Mouse (Mus musculus) CH12F3 (cell line): ENCODE data around the gene Ezh1.

Source experiments
- in situ Hi-C: fragments of 300-500 bp; cut with MboI; formaldehyde crosslinking; loops from 2 replicates; pipeline ENCODE4 v1.14.3; 2020; ENCODE audit warnings: low sequenced_read_pairs

Gene Ezh1

DNA sequence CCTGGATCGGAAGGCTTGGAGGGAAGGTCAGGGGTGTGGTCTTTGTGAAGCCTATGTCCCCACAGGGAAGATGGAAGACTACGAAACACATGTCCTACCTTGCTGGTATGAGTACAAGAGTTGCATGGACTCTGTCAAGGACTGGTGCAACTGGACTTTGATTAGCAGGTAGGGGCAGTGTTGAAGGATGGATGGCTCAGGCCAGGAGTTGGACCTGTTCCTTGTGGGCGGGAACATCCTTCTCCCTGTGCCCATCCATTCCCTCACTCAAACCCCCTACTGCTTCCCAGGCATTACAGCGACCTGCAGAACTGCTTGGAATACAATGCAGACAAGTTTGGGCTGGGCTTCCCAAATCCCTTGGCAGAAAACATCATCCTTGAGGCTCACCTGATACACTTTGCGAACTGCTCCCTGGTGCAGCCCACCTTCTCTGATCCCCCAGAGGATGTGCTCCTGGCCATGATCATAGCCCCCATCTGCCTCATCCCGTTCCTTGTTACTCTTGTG, 21.3 kb upstream of the Ezh1 start:
- in situ Hi-C loops: no loop called here

GRCm38 (mm10) chr11:101246702-101247012, 20.4 kb upstream of the Ezh1 start:
- in situ Hi-C loops: no loop called here

DNA sequence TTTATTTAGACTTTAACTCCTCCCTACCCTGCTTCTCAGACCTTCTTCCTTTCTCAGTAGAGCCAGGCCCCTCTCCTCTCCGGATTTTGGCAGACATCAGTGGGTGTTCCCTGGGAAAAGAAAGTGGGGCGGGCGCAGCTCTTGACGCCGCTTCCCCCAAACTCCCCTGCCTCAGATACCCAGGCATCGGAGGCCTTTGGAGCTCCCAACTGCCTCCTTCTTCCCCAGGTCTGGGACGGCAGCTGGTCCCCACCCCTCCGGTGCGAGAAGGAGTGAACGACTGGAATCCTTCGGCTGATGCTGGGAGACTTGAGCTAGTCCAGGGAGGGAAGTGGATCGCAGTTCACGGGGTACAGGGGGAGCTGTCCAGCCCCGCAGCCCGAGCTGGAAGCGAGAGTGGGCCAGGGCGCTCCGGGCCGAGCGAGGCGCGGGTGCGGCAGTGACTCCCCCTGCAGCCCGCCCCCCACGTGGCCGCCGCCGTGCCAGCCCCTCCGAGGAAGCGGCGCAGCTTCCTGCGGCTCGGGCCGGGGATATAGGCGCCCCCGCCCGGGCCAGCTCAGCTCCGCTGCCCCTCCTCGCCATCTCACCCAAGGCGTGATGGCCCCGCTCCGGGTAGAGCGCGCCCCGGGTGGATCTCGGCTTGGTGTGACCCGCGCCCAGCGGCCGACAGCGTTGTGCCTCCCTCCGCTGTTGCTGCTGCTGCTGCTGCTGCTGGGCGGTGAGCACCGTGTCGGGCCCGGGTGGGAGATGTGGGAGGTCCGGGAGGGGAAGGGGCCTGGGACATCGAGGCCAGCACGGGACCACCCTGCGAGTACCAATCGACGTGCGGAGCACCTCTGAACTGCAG, 19.8 kb upstream of the Ezh1 start, which contains the start of gene Ramp2:
TSS of gene Ramp2 (plus strand) at position 174 of the 847 bp plus-strand sequence.
- in situ Hi-C loops: no loop called here

DNA sequence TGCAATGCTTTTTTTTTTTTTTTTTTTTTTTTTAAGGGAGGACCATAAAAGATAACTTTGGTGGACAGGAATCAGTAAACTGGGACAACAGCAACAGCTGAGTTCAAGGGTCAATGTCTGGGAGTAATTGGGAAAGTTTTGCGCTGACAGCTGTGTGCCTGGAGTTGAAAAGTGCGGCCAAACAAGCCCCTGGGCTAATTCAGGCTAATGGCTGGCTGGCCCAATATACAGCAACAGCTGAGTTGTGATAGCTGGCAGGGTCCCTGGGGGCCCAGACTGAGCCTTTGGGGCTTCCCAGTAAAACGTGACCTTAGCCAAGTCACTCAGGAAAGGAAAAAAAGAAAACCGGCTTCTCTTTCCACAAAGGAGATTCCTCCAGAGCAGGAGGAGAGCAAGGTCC, 18.8 kb upstream of the Ezh1 start:
- in situ Hi-C loops: no loop called here

DNA sequence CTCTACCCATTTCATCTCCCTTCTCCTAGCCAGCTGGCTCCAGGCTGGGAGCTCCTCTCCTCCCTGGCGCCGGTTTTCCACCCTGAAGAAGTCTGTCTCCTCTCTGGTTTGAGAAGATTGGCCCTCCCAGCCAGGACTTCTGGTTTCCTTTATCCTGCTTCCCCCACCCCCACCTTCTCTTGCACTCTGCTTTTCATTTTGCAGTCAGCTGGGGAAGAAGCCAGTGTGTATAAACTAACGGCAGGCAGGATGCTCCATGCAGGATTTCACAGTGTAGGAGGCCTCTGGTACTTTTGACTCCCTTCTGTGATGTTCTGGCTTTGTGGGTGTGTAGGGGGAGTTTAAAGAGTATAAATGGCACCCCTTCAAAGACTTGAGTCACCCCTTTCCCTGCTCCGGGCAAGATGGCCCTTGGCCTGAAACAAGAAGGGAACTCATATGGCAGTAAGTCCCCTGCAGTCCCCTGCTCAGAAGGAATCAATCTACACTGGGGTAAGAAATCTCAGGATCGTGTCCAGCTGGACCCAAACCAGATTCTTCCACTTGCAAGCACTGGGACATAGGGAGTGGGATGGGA, 11.9 kb upstream of the Ezh1 start:
- in situ Hi-C loops: no loop called here

DNA sequence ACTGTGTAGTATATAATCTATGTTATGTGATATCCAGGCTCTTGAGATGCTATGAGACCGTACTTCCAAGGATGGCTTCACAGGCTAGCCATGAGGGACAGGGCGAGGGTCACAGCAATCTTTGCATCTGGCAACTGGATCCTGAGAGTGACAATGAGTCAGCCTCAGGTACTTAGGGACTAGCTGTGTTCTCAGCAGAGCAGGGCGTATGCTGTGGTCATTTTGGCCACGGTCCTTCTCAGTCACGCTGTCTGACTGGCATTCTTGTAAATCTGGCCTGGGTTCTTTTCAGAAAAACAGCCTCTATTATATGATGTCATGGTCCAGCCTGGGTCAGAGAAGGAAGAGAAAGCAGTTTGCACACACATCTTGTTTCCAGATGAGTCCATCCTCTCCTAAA, 10.5 kb upstream of the Ezh1 start:
- in situ Hi-C loops: no loop called here

- in situ Hi-C loops: no loop called here
Observed at GRCm38 (mm10) chr11:101235429-101235828, 9.2 kb upstream of the Ezh1 start.

DNA sequence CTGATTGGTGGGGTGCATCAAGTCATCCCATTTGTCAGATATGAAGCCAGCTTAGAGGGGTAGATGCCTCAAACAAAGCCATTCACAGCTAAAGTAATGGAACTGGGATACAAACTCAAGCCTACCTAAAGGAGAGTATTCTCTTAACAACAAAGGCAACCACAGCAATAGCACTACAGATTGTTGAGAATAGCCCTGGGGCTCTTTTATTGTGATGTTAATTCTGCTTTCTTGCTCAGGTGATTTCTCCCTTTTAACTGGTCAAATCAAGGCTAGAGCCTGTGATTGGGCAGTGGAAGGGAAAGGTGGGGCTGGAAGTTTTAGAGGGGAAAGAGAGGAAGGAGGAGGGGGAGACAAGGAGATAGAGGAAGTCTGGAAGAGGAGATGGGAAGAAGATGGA, 7.9 kb upstream of the Ezh1 start:
- in situ Hi-C loops: no loop called here

DNA sequence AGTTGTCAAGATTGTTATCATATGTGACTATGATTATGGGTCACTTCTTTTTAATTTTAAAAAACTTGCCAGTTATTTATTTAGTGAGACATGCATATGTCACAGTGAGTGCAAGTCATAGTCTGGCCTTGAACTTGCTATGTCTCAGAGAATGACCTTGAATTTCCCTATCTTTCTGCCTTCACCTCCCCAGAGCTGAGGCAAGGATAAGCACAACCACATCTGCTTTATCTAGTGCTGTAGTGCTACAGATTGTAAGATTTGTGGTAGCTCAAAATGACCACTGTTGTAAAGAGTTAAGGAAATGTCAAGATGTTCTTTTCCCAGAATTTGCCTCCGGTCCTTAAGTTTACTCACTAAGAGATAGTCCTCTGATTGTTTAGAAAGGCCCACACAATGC, 7.0 kb upstream of the Ezh1 start:
- in situ Hi-C loops: no loop called here

- in situ Hi-C loops: no loop called here
Observed at GRCm38 (mm10) chr11:101232010-101232839, 6.0 kb upstream of the Ezh1 start.

GRCm38 (mm10) chr11:101230991-101231871, 5.0 kb upstream of the Ezh1 start:
- in situ Hi-C loops: no loop called here

- in situ Hi-C loops: no loop called here
Observed at GRCm38 (mm10) chr11:101230526-101230925, 4.3 kb upstream of the Ezh1 start.

DNA sequence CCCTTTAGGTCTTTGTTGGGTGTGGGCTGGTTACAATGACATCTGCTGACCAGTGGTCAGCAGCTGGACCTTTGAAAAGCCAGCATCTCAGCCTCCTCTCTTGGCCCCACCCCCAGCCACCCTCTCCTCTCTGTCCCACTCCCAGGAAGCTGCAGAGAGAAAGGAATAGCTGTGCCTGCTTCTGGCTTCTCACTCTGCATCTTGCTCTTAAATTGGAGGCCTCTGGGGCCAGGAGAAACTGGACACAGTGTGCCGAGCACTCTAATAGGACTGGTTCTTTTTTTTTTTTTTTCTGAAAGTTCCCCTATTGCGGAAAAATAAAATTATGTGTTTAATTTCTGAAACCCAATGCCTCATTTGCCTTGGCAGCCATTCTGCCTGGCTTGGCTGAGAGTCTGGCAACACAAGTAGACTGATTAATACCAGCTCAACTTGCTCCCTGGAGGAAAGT, 3.8 kb upstream of the Ezh1 start:
- in situ Hi-C loops: no loop called here

GRCm38 (mm10) chr11:101229361-101229900, 3.2 kb upstream of the Ezh1 start:
- in situ Hi-C loops: no loop called here

GRCm38 (mm10) chr11:101225331-101226064, 765 bp downstream of the Ezh1 start:
- in situ Hi-C loops: no loop called here

- in situ Hi-C loops: no loop called here
Observed at GRCm38 (mm10) chr11:101224337-101224736, 1.9 kb downstream of the Ezh1 start.

GRCm38 (mm10) chr11:101221306-101221986, 4.8 kb downstream of the Ezh1 start:
- in situ Hi-C loops: no loop called here

DNA sequence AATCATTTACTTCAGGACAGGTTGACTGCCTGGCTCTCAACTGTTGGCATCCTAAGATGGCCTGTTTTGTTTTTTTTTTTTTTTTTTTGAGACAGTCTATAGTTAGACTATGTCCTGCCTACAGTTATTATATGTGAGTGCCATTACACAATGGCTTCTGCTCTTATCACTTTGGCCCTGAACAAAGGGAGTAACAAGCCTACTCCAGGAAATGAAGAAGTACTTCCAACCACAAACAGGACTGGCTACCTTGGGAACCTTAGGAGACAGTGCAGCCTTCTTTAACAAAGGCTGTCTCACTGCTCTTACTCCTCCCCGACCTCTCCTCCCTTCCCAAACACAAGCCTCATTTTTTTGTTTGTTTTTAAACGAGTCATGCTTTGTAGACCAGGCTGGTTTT, 5.4 kb downstream of the Ezh1 start:
- in situ Hi-C loops: no loop called here
